Mouse (Mus musculus): ENCODE data around the gene Gipr.

Gipr gene

DNA sequence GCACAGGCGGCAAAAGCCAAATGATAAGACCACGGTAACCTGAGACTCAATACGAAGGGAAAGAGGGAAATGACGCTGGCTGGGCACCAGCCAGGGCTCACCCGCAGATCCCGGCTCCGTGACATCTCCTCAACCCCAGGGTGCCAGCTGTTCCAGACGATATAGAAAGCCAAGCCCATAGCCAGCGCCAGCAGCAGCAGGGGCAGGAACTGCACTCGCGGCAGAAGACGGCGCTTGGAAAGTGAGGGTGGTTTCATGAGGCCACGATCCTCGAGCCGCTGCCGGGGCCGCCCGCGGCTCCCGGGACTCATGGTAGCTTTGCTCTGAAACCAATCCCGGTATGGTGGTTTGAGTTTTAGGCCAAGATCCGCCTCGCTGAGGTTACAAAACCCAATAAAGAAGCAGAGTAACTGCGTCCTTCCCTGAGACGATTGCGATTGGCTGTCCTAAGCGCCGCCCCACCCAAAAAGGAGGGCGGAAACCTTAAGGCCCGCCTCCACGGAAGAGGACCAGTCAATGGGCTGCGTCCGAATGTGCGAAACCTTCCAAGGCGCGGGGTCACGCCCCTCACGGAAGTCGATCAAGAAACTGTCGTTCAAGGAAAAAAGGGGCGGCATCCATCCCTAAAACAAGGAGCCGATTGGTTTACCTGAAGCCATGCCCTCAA lies 16.9 kb downstream of the Gipr start, which contains the start of gene Qpctl:
Qpctl (minus strand) TSS at position 417 of the 667 bp plus-strand sequence.
- DNase-seq (ENCODE audit: low spot score in 2 of 2), result peak; percentile 98 to 99

DNA sequence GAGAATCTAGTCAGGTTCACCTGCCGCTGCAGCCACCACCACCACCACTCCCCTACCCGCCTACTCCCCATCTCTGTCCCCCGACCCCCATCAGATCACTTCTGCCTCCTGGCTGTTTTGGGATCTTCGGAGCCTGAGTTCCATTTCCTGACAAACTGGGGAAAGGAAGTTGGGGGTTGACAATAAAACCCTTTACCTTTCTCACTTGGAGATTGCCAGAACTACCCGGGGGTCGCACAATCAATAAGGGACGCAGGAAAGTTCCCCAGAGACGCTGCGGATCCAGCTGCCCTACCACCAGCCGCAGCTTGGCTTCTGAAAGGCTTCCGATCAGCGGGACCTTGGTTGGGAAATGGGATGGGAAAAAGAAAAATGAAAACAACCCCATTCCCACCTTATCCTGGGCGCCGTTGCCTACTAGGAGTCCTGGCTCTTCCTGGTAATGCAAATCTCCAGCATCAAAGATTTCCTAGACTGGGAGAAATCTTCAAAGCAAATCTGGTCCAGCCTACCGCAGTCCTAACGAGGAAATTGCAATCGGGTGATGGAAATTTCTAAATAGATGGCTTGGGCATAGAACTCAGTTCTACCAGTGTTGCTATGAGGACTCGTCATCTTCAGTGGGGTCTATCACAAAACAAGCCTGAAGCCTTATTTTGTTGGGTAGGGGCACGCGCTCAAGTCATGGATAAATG lies 17.6 kb downstream of the Gipr start:
- no peak for DNase-seq (ENCODE audit: low spot score in 2 of 2)

DNA sequence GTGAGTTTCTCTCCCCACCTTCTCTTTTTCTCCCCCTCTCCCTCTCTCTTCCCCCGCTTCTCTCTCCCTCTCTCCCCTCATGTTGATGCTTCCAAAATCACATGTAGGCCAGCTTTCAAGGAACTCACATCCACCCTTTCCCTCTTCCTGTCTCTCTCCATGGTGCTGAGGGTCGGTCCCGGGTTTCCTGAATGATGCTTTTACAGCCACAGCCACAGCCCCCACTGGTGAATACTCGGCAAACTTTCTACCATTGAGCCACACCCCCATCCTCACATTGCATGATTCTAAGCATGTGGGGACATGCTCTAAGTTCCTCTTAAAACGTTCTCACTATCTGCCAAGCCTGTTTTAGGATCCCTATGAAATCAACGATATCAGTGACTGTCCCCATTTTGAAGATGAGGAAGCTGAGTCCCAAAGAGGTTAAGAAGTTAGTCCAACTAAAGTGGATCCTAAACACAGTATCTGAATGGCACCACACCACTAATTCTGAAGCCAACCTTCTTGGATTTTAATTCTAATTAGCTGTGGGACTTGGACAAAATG lies 18.4 kb downstream of the Gipr start:
- no peak for DNase-seq (ENCODE audit: low spot score in 2 of 2)

DNA sequence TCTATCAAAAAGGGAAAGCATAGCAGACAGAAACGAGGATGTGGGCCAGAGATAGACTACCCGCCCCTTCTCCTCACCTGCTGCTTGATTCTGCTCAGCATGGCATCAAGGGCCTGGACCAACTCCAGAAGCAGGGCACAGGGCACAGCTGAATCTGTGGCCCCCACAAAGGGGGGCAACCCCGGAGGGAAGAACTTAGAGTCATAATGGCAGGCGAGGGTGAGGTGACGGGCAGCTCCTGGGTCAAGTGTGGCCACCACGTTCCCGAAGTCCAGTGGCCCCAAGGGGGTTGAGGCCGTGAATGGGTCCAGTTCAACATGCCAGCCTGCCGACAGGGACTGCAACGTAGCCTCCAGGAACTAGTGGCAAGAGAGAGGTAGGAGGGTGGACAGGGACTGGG lies 19.1 kb downstream of the Gipr start:
- no peak for DNase-seq (ENCODE audit: low spot score in 2 of 2)

DNA sequence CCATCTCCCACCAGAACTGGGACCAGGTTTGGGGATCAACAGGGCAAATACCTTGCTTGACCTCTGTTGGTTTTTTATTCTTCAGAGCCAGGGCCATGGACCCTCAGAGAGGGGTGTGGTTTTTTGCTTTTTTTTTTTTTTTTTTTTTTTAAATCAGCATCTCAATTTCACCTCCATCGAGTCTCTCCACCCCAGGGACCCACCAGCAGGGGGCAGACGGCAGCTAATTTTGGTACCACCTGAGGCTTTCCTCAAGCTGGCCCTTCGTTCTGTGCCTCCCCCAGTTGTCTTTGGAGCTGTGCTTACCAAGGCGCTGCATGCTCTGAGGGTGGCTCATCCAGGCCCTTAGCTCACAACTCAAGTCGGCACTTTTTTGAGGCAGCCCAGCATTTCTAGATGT lies 28.5 kb downstream of the Gipr start:
- peak in 1 of 2 experiments; percentile 40 for DNase-seq (ENCODE audit: low spot score in 2 of 2)

DNA sequence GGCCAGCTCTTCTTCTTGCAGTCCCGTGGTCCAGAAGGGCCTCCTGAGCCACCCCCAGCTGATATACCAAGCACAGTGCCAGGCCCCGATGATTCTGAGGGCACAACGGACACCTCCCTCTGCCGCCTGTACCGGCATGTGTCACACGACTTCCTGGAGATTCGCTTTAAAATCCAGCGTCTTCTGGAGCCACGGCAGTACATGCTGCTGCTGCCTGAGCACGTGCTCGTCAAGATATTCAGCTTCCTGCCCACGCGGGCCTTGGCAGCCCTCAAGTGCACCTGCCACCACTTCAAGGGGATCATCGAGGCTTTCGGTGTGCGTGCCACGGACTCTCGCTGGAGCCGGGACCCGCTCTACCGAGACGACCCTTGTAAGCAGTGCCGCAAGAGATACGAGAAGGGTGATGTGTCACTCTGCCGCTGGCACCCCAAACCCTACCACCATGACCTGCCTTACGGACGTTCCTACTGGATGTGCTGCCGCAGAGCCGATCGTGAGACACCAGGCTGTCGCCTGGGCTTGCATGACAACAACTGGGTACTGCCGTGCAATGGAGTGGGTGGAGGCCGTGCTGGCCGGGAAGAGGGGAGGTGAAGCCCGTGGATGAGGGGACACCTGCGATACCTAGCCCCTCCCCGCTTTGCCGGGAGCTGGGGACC lies 29.1 kb downstream of the Gipr start:
- peak; percentile 72 to 75 for DNase-seq (ENCODE audit: low spot score in 2 of 2)

DNA sequence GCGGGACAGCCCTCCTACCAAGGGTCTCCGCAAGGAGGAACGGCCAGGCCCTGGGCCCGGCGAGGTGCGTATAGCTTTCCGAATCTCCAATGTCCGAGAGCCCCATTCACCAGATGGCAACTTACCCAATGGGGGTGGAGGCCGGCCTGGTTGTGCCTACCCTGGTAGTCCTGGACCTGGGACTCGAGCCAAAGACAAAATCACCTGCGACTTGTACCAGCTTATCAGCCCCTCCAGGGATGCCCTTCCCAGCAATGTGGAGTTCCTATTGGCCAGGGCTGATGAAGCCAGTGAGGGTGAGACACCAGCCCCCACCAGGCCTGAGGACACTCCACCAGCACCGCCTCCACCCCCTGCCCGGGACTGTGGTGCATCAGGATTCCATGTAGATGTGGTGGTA lies 29.8 kb downstream of the Gipr start:
- no peak for DNase-seq (ENCODE audit: low spot score in 2 of 2)

DNA sequence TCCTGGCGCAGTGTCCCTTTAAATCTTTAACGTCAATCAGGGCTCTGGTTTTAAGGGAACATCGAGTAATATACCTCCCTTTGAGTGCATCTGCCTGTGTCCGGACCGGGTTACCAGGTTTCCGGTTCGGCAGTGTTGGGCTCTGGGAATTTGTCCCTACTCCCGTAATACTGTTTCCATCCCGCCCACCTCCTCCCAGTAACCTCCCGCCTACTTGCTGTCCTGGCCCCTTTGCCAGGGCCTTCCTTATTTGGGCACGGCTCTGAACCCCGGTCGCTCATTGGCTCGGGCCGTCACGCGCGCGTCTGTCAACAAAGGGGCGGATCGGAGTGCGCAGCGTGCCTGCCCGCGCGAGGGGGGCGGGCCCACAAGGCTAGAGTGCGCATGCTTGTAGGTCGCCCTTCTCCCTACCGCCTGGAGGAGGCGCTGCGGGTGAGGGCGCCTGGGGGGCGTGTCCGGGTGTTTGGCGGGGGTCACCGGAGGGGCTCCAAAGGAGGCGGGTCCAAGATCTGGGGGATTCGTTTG lies 34.5 kb downstream of the Gipr start:
- peak; percentile 96 to 98 for DNase-seq (ENCODE audit: low spot score in 2 of 2)

DNA sequence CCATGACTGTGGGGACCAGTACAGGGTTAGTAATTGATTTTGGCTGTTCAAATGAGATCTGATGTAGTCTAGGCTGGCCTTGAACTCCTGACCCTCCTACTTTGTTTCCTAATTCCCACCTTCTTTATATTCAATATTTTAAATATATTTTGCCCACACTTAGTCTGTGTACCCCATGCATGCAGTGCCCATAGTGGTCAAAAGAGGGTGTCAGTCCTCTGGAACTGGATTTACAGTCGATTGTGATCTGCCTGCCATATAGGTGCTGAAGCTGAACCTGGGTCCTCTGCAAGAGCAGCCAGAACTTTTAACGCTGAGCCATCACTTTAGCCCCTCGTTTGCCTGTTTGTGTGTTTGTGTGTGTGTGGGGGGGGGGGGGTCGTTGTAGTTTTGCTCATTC lies 35.3 kb downstream of the Gipr start:
- DNase-seq (ENCODE audit: low spot score in 2 of 2), result no peak

DNA sequence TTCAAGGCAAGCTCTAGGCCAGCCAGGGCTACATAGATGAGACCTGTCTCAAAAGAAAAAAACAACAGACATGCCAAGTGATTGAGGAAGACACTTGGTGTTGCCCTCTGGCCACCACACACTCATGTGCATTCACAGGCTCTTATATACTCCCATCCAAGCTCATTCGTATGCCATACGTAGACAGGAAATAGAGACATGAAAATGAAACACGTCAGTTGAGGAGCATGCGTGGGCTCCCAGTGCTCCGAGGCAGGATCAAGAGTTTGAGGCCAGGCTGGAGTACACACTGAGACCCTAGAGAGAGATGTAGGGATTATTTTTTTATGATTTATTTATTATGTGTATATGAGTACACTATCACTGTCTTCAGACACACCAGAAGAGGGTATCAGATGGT lies 36.5 kb downstream of the Gipr start:
- no peak for DNase-seq (ENCODE audit: low spot score in 2 of 2)

DNA sequence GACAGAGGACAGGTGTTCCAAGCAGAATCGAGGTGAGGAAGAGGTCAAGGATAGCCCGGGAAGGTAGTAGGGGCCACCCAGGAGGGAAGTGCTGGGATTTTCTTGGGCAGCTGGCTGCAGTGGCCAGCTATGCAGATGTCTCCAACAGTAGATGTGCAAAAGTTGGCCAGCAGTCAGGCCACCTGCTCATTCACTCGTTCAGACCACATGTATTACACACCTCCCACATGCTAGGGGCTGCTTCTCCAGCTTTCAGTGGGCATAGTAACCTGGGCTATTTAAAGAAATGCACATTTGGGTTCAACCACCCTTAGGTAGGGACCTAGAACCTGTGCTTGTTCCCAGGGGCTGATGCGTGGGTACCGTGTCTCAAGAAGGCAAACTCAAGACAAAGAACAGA lies 38.2 kb downstream of the Gipr start:
- no peak for DNase-seq (ENCODE audit: low spot score in 2 of 2)

DNA sequence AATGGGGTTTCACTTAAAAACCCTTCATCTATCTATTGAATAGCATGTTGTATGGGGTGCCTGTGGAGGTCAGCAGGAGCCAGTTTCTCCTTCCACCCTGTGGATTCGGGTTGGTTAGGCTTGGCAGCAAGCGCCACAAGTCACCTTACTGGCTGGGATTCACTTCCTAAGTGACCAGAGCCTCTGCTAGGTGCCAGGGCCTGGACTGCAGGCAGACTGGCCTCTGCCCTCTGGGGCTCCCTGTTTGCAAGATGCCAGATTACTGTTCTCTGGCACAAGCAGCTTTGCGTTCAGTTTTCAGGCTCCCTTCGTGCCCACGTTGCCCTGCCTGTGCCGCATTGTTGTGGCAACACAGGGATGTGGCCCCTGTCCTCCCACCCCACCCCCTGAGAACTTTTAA lies 41.2 kb downstream of the Gipr start:
- no peak for DNase-seq (ENCODE audit: low spot score in 2 of 2)

DNA sequence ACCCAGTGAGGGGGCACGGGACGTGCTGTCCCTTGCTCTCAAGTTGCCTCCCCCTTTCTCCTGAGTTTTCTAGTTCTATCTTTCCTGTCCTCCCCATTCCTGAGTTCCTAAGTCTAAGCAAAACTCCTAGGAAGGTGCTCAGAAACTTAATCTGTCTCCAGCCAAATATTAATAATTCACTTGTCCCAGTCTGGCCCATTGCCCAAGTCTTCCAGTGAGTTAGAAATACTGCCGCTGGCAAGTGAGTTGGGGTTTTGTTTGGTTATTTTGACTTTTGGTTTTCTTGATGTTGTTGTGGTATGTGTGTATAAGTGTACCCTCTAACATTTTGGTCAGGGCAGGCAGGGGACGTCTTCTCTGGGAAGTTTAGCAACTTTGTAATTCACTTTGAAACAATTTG lies 44.2 kb downstream of the Gipr start:
- no peak for DNase-seq (ENCODE audit: low spot score in 2 of 2)

DNA sequence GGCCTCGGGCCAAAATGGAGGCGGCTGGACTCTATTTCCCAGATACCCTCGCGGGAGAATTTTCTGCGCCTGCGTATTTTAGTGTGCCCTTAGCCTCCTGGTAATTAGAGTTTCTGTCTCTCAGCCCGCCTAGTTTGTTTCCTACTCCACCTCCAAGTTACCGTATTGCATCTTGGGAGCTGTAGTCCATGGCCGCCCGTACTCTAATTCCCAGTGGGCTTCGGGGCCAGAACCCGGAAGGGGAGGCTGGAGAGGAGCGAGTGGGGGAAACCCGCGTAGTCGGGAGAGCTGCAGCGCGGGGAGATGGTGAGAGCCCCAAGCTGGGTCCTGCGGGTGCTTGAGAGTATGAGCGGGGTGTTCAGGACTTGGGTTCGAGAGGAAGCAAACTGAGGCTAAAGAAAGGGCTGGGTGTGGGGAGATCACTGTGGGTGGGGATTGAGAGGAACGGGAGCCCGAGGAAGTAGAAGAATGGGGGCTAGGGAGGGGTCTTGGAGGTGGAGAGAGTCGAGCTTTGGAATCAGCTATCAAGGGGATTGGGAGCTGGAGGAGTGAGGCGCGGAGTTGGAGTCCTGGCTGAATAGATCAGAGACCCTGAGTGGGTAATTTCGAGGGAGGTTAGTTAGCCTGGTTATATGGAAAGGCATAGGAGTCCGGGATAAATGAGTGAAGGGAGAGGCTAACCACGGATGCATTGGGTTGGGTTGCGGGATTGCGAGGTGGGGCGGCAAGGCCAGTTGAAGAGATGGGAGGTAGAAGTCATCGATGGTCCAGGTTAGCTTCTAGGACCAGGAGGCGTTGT lies 46.1 kb downstream of the Gipr start, which contains the start of gene Fbxo46:
Fbxo46 (plus strand) TSS at position 229 of the 799 bp plus-strand sequence.
- peak; percentile 91 to 95 for DNase-seq (ENCODE audit: low spot score in 2 of 2)

DNA sequence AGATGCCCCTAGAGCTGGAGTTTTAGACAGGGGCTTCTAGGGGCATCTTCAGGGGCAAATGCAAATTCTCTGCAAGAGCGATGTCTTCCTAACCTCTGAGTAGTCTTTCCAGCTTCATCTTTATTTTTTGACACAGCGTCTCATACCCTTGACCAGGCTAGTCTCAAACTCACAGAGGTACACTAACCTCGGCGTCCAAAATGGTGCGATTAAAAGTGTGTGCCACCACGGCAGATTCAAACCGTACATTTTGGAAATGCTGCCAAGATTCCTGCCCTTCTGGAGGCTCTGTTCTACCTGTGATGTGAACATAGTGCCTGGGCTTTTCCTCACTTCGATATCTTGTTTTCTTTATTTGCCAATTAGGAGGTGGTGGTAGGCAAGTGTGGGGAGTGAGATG lies 46.8 kb downstream of the Gipr start:
- no peak for DNase-seq (ENCODE audit: low spot score in 2 of 2)

DNA sequence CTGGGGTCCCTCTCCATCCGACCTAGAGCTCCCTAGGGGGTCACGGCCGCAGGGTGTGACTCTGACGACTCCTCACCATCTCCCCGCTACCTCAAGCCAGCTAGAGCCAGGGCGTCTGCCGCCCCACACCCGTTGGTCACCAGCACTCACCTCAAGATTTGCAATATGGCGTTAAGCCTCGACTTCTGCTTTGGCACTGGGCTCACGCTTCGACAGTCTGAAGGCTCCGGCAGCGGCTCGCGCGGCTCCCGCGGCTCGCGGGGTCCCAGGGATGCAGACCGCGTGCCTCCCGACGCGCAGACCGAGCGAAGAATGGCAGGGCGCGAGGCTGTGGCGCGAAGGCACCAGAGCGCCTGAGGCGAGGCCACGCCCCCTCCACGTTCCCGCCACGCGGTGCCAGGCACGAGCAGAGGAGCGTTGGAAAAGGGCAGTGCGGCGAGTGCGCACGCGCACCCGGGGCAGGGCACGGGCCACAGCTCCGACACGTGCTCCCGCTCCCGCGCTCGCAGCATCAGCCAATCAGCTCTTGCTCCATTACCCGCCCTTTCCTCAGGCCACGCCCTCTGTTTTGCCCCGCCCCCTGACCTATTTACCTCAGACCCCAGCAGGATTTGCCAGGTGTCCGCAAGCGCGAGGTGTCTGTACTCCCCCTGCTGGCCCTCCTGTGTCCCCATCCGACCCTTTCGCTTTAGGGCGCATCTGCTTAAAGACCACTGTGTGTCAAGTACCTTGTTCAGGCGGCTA lies 47.7 kb downstream of the Gipr start, which contains the start of gene Gm4969:
Gm4969 (minus strand) TSS at position 341 of the 744 bp plus-strand sequence.
- DNase-seq (ENCODE audit: low spot score in 2 of 2), result peak in 1 of 2 experiments; percentile 48

DNA sequence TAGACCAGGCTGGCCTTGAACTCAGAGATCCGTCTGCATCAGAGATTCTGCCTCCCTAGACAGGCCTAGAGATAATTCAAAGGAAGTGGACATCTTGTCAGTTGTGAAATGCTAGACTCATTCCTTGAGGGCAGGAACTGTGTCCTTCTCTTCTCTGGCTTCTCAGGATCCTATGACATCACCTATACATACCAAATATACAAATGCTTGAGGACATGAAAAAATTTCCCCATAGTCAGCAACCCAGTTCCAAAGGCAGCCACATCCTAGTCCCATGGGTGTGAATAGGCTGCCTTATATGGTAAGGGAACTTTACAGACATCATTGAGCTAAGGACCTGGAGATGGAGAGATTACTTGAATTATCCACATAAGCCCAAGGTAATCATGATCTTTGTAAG lies 56.4 kb downstream of the Gipr start:
- DNase-seq (ENCODE audit: low spot score in 2 of 2), result no peak

DNA sequence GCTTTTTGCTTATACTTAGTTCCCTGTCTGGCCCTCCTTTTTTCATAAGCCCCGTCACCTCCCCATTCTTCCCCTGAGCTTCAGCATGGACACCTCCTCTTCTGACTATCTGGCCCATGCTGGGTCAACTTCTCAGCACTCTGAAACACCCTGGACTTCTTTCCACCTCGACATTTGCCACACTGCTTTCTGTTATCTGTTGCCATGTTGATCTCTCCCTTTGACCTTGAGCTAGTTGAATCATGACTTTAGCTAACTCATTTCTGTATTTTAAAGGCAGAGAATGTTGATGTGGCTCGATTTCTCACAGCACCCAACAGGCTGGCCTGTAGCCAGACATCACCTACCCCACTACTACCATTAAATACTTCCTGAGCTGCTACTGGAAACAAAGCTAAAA lies 58.5 kb downstream of the Gipr start:
- no peak for DNase-seq (ENCODE audit: low spot score in 2 of 2)

Measured in right cerebral cortex, postnatal 36 days (tissue).